Mouse (Mus musculus): Measurements from ENCODE around the gene Nanos2. TPM values are rescaled to one million over a fixed set of nuclear protein-coding genes. Genes with fewer than 3 reads are reported as not detected.

Nanos2 gene
- polyA plus RNA-seq, 1 experiment from 2014 or later: 0.68 TPM

DNA sequence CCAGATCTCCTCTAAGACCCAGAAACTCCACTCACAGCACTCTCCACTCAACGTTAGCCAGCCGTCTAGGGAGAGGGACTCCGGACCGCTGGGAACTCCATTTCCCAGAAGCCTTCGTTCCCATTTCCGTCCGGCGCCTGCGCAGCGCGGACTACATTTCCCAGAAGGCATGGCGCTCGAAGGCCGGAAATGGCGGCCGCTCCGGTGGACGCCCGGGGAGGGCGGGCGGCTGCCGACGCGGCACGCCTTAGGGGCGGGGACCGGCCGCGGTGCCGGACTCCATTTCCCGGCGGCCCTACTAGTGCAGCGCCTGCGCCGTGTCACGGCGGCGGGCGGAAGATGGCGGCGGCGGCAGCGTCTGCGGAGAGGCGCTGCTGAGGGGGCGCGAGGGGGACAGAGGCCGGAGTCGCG, 36.9 kb downstream of the Nanos2 start, which contains the start of gene Sympk:
TSS of gene Sympk (plus strand) at position 282 of the 411 bp plus-strand sequence.
- Histone ChIP-seq H3K9me3 (replicated peaks) (no peaks in the 10 kb centered on the region), H3K4me3 (peak within 1 kb of the TSS; percentile 95), H3K36me3 (ENCODE audit: poor library complexity, severe bottlenecking) (peaks cover 7% of the 10 kb centered on the region), H3K4me2 (peak within 1 kb of the TSS; percentile 92), H3K27me3 (peaks cover 43% of the 10 kb centered on the region), H3K27ac (peak within 1 kb of the TSS; percentile 48; the same call in 1 of the 2 replicates), H3K4me1 (peaks cover 18% of the 10 kb centered on the region), H3K9ac (peak within 1 kb of the TSS; percentile 92)
- peak; percentile 98 for ATAC-seq
- WGBS: under 1% methylated on average over 50 of the region's 50 CpGs

DNA sequence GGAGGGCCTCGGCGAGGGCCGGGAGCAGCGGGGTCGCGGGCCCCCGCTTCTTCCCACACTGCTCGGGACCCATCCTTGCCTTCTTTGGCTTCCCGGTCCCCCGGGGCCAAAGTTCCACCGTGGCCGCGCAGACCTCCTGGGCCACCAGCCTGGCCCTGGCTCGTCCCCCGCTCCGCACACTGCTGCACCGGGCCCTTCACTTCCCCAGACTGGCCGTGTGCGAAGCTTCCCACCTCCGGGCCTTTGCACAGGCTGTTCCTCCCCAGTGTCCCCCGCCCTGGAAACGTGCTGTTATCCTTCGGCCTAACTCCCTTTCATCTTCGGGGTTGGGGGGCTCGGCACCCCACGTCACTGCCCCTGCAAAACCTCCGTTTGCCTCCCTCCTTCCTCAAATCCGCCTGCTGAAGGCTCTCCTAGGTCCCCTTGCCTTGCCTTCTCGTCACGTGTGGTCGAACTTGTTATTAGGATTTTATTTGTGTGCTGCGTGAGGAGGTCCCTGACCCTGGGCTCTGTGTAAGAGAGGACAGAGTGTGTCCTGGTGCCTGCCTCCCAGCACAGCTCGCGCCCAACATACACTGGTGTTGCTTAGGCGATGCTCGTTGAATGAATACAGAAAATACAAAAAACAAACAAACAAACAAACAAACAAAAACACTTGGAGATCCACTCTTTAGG, 37.5 kb downstream of the Nanos2 start:
- peak overlapping the region; percentile 95 for H3K4me3 ChIP-seq
- H3K9ac ChIP-seq: peak overlapping the region; percentile 92
- H3K27ac ChIP-seq: peak overlapping the region; percentile 48; the same call in 1 of the 2 replicates
- peaks cover 14% of the 10 kb centered on the region for H3K36me3 ChIP-seq (ENCODE audit: poor library complexity, severe bottlenecking)
- peak; percentile 64 for ATAC-seq
- H3K9me3 ChIP-seq (replicated peaks): no peaks in the 10 kb centered on the region
- H3K4me1 ChIP-seq: peaks cover 18% of the 10 kb centered on the region
- peak overlapping the region; percentile 92 for H3K4me2 ChIP-seq
- 2% methylated on average over 32 of the region's 36 CpGs for WGBS
- peaks cover 40% of the 10 kb centered on the region for H3K27me3 ChIP-seq

DNA sequence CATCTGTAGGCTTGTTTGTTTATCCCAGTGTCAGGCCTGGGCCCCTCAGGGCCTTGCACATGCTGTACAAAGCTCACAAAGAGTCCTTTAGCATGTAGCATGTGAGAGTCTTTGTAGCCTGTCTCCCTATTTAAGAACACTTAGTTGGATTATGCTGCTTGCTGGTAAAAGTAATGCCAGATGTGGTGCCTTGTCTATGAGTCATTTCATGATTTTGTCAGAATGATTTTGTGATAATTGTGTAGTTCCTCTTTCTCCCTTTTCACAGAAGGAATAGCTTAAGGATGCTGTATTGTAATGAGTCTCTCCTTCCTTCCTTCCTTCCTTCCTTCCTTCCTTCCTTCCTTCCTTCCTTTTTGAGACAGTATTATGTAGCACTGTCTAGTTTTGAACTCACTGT, 40.9 kb downstream of the Nanos2 start:
- no peak overlapping the region for H3K4me3 ChIP-seq
- no peak for ATAC-seq
- no peak overlapping the region for H3K9ac ChIP-seq

DNA sequence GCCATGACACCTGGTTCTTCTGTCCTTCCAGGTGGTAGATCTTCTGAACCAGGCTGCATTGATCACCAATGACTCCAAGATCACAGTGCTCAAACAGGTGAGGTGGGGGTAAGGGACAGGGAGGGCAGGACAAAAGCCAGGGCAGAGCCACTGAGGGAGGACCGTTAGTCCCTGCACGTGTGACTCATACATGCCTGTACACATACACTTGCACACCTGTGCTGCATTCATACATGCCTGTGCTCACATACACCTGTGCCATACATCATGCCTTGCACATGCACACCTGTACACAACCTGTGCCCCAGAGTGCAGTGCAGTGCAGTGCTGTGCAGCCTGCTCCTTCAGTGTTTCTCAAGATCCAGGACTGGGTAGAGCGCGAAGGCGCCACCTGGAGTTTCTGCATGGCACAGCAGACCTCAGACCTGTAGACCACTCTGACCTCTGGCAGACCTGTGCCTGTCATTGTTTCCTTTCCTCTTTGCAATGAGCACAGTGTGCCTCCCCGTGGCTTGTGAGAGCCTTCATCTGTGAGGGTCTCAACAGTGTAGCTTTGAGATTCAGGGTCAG, 42.0 kb downstream of the Nanos2 start:
- Histone ChIP-seq H3K36me3 (ENCODE audit: poor library complexity, severe bottlenecking) (peaks cover 56% of the 10 kb centered on the region), H3K4me1 (peaks cover 18% of the 10 kb centered on the region), H3K9ac (no peak overlapping the region), H3K4me2 (no peak overlapping the region), H3K4me3 (no peak overlapping the region), H3K27ac (no peak overlapping the region), H3K27me3 (no peaks in the 10 kb centered on the region), H3K9me3 (replicated peaks) (no peaks in the 10 kb centered on the region)
- ATAC-seq: no peak
- 64% methylated on average over 6 of the region's 6 CpGs for WGBS

More for the DNA sequence above, 40.9 kb downstream of the Nanos2 start:
- Histone ChIP-seq H3K4me2 (no peak overlapping the region), H3K9me3 (replicated peaks) (no peaks in the 10 kb centered on the region), H3K4me1 (peaks cover 18% of the 10 kb centered on the region), H3K36me3 (ENCODE audit: poor library complexity, severe bottlenecking) (peaks cover 46% of the 10 kb centered on the region), H3K27ac (no peak overlapping the region), H3K27me3 (peaks cover 8% of the 10 kb centered on the region)

DNA sequence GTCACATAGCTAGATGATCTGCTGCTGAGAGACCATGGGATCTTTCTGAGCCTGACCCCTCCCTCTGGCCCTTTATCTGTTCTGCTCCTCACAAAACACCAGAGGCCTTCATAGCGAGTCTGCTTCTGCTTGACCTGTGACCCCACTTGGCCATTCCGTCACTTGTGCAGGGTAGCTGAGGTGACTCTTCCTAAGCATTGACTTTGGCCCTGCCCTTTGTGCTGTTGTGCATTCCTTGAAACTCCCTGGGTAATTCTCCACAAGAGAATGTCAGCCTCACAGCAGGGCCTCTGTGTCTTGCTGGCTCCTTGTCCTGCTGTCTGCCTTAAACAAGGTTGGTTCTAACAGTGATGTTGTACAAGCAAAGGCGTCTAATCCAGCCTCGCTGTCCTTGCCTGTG, 44.4 kb downstream of the Nanos2 start:
- H3K4me2 ChIP-seq: no peak overlapping the region
- no peak overlapping the region for H3K27ac ChIP-seq
- no peak overlapping the region for H3K4me3 ChIP-seq
- no peak for ATAC-seq
- H3K9ac ChIP-seq: no peak overlapping the region
- WGBS: 67% methylated on average over 4 of the region's 4 CpGs
- H3K4me1 ChIP-seq: no peaks in the 10 kb centered on the region
- H3K27me3 ChIP-seq: no peaks in the 10 kb centered on the region
- no peaks in the 10 kb centered on the region for H3K9me3 ChIP-seq (replicated peaks)
- peaks cover 80% of the 10 kb centered on the region for H3K36me3 ChIP-seq (ENCODE audit: poor library complexity, severe bottlenecking)

Other genes starting within 250 kb of the Nanos2 start
- not detected in 2 replicates for gene Psg19, start 188.9 kb upstream of the Nanos2 start, polyA plus RNA-seq (2015; fragmentation: Nextera tagmentation; extraction: Ambion mirVana)
- gene Psg17, start 165.8 kb upstream of the Nanos2 start, polyA plus RNA-seq (2015; fragmentation: Nextera tagmentation; extraction: Ambion mirVana): not detected in 2 replicates
- 0.11 and 0.34 TPM in 2 replicates for gene Mill2, start 147.4 kb upstream of the Nanos2 start, polyA plus RNA-seq (2015; fragmentation: Nextera tagmentation; extraction: Ambion mirVana)
- 7.4 and 8.2 TPM in 2 replicates for gene Pglyrp1, start 116.1 kb upstream of the Nanos2 start, polyA plus RNA-seq (2015; fragmentation: Nextera tagmentation; extraction: Ambion mirVana)
- gene Ccdc61, start 77.0 kb upstream of the Nanos2 start, polyA plus RNA-seq (2015; fragmentation: Nextera tagmentation; extraction: Ambion mirVana): 25.6 and 27.9 TPM in 2 replicates
- gene Nova2, start 61.5 kb upstream of the Nanos2 start, polyA plus RNA-seq (2015; fragmentation: Nextera tagmentation; extraction: Ambion mirVana): 12.3 and 13.7 TPM in 2 replicates
- 2.8 TPM in 2 replicates for gene Mypop, start 3.8 kb downstream of the Nanos2 start, polyA plus RNA-seq (2015; fragmentation: Nextera tagmentation; extraction: Ambion mirVana)
- gene Irf2bp1, start 16.6 kb downstream of the Nanos2 start, polyA plus RNA-seq (2015; fragmentation: Nextera tagmentation; extraction: Ambion mirVana): 22.1 and 23.3 TPM in 2 replicates
- gene Foxa3, start 36.1 kb downstream of the Nanos2 start, polyA plus RNA-seq (2015; fragmentation: Nextera tagmentation; extraction: Ambion mirVana): not detected in 2 replicates
- gene Sympk, start 37.0 kb downstream of the Nanos2 start, polyA plus RNA-seq (2015; fragmentation: Nextera tagmentation; extraction: Ambion mirVana): 34.3 and 36.7 TPM in 2 replicates
- gene Rsph6a, start 67.3 kb downstream of the Nanos2 start, polyA plus RNA-seq (2015; fragmentation: Nextera tagmentation; extraction: Ambion mirVana): not detected in 2 replicates
- gene Dmwd, start 88.8 kb downstream of the Nanos2 start, polyA plus RNA-seq (2015; fragmentation: Nextera tagmentation; extraction: Ambion mirVana): 20.6 and 22.6 TPM in 2 replicates
- gene Dmpk, start 96.4 kb downstream of the Nanos2 start, polyA plus RNA-seq (2015; fragmentation: Nextera tagmentation; extraction: Ambion mirVana): 8.3 and 9.4 TPM in 2 replicates
- 3.5 and 4.1 TPM in 2 replicates for gene Six5, start 107.2 kb downstream of the Nanos2 start, polyA plus RNA-seq (2015; fragmentation: Nextera tagmentation; extraction: Ambion mirVana)
- gene Gm4969, start 131.0 kb downstream of the Nanos2 start, polyA plus RNA-seq (2015; fragmentation: Nextera tagmentation; extraction: Ambion mirVana): 1.2 and 1.4 TPM in 2 replicates
- 19.1 and 22.2 TPM in 2 replicates for gene Fbxo46, start 132.5 kb downstream of the Nanos2 start, polyA plus RNA-seq (2015; fragmentation: Nextera tagmentation; extraction: Ambion mirVana)
- gene Qpctl, start 161.9 kb downstream of the Nanos2 start, polyA plus RNA-seq (2015; fragmentation: Nextera tagmentation; extraction: Ambion mirVana): 16.5 and 17.7 TPM in 2 replicates
- gene Snrpd2, start 162.3 kb downstream of the Nanos2 start, polyA plus RNA-seq (2015; fragmentation: Nextera tagmentation; extraction: Ambion mirVana): 159 and 164 TPM in 2 replicates
- gene Gipr, start 178.7 kb downstream of the Nanos2 start, polyA plus RNA-seq (2015; fragmentation: Nextera tagmentation; extraction: Ambion mirVana): 5.2 and 6.6 TPM in 2 replicates
- gene Eml2, start 189.0 kb downstream of the Nanos2 start, polyA plus RNA-seq (2015; fragmentation: Nextera tagmentation; extraction: Ambion mirVana): 6.4 and 7.0 TPM in 2 replicates
- gene Gpr4, start 225.1 kb downstream of the Nanos2 start, polyA plus RNA-seq (2015; fragmentation: Nextera tagmentation; extraction: Ambion mirVana): 1.2 and 1.3 TPM in 2 replicates
- 42.1 and 47.5 TPM in 2 replicates for gene Opa3, start 240.9 kb downstream of the Nanos2 start, polyA plus RNA-seq (2015; fragmentation: Nextera tagmentation; extraction: Ambion mirVana)

Data from forebrain, embryonic 13.5 days (tissue).